Mouse (Mus musculus) liver, embryonic 14.5 days (tissue): Measurements from ENCODE around the gene Aacs. TPM values are rescaled to one million over a fixed set of nuclear protein-coding genes. Genes with fewer than 3 reads are reported as not detected.

Experiments used
- ATAC-seq: fragments of 200-750 bp; cut with Nextera tagmentation; 2 replicates; pipeline ENCODE4 v1.8.0; 2017; ENCODE audit warnings: moderate number of reproducible peaks, mild to moderate bottlenecking, moderate library complexity; ENCODE audit not compliant: insufficient read depth
- DNase-seq, 3 experiments: peaks; one replicate each; pipeline ENCODE4 v3.0.0-alpha.2; 2012 to 2013; ENCODE audit warnings: low read depth in 3 of 3, low spot score in 3 of 3
- H3K27ac ChIP-seq: fragments of 300-500 bp; sonication (generic); 2 replicates; pipeline ENCODE4 v1.5.1; 2014; ENCODE audit warnings: moderate library complexity, mild to moderate bottlenecking, control low read depth, inconsistent platforms
- H3K27me3 ChIP-seq: fragments of 300-500 bp; sonication (generic); 2 replicates; pipeline ENCODE4 v1.6.1; 2014; ENCODE audit warnings: mild to moderate bottlenecking, low read length, moderate library complexity; ENCODE audit not compliant: control insufficient read depth, insufficient read depth
- H3K36me3 ChIP-seq: fragments of 300-500 bp; sonication (generic); replicated peaks from 2 replicates; pipeline ENCODE4 v1.6.1; 2014; ENCODE audit warnings: low read depth; ENCODE audit not compliant: control insufficient read depth, insufficient read depth
- H3K4me1 ChIP-seq, 2 experiments: fragments of 200-500 bp in 1 of 2; fragments of 300-500 bp in 1 of 2; sonication (generic) in 1 of 2; replicated peaks; 2 replicates each; pipeline ENCODE4 v1.6.1; 2012 to 2014; ENCODE audit warnings: antibody characterized with exemption in 1 of 2, inconsistent platforms in 1 of 2, low read length in 1 of 2; ENCODE audit not compliant: control insufficient read depth in 2 of 2, insufficient read depth in 2 of 2
- H3K4me2 ChIP-seq: fragments of 300-500 bp; sonication (generic); 2 replicates; pipeline ENCODE4 v1.6.1; 2014; ENCODE audit warnings: low read depth, mild to moderate bottlenecking, control low read depth, moderate library complexity
- H3K4me3 ChIP-seq, 2 experiments: fragments of 200-500 bp in 1 of 2; fragments of 300-500 bp in 1 of 2; sonication (generic) in 1 of 2; 2 replicates each; pipeline ENCODE4 v1.5.1; 2012 to 2014; ENCODE audit warnings: low read depth in 2 of 2, low read length in 2 of 2, mild to moderate bottlenecking in 2 of 2, control low read depth in 1 of 2, inconsistent platforms in 1 of 2, moderate library complexity in 1 of 2; ENCODE audit not compliant: insufficient read depth in 1 of 2
- H3K9ac ChIP-seq: fragments of 300-500 bp; sonication (generic); replicated peaks from 2 replicates; pipeline ENCODE4 v1.6.1; 2014; ENCODE audit warnings: mild to moderate bottlenecking, control low read depth, moderate library complexity
- H3K9me3 ChIP-seq: fragments of 300-500 bp; sonication (generic); 2 replicates; pipeline ENCODE4 v1.6.1; 2016; ENCODE audit warnings: low read length, mixed read lengths; ENCODE audit not compliant: control insufficient read depth
- CTCF ChIP-seq: IDR thresholded peaks from 2 replicates; pipeline ENCODE4 v1.5.1; 2016; ENCODE audit warnings: antibody characterized with exemption, low read depth, control low read depth
- EP300 ChIP-seq: IDR thresholded peaks from 2 replicates; pipeline ENCODE4 v1.6.1; 2016; ENCODE audit warnings: antibody characterized with exemption, low read depth
- WGBS: fragments of 180-500 bp; shearing (Covaris S2); extraction: QIAGEN DNeasy Blood & Tissue Kit; methylation state at CpG from one replicate; pipeline ENCODE4 v1.1.7; 2014; ENCODE audit not compliant: insufficient replicate concordance; 5-methylcytosine and 5-hydroxymethylcytosine counted together
- microRNA-seq: library from miRNA; unstranded; fragments of <30 nt; microRNA quantifications from one replicate; pipeline ENCODE4, GENCODE M21; 2016
- polyA plus RNA-seq, 2 experiments: library from polyadenylated mRNA; depleted of rRNA in 1 of 2; stranded (reverse) in 1 of 2; unstranded in 1 of 2; fragments of >200 nt; fragmentation: Nextera tagmentation in 1 of 2; extraction: Ambion mirVana in 1 of 2; gene quantifications; 2 replicates each; pipeline versions ENCODE4 v1.2.1 to v1.2.3; 2012 to 2014

Aacs gene
- polyA plus RNA-seq, 2 experiments = 11.0 to 13.2 TPM

GRCm38 (mm10) chr5:125549750-125550489 is 74.3 kb downstream of the Aacs start:
- H3K36me3 ChIP-seq = no peaks in the 10 kb centered on the region
- 23% methylated on average over 11 of the region's 11 CpGs for WGBS
- H3K4me3 ChIP-seq = no peak overlapping the region
- H3K4me1 ChIP-seq = no peaks in the 10 kb centered on the region
- no peak overlapping the region for H3K9ac ChIP-seq
- no peak overlapping the region for H3K27ac ChIP-seq
- H3K9me3 ChIP-seq = no peaks in the 10 kb centered on the region
- no peak for ATAC-seq
- no peaks in the 10 kb centered on the region for H3K27me3 ChIP-seq
- TF ChIP-seq EP300 = no peak
- TF ChIP-seq CTCF = no peak
- H3K4me2 ChIP-seq = no peak overlapping the region
- DNase-seq = no peak

DNA sequence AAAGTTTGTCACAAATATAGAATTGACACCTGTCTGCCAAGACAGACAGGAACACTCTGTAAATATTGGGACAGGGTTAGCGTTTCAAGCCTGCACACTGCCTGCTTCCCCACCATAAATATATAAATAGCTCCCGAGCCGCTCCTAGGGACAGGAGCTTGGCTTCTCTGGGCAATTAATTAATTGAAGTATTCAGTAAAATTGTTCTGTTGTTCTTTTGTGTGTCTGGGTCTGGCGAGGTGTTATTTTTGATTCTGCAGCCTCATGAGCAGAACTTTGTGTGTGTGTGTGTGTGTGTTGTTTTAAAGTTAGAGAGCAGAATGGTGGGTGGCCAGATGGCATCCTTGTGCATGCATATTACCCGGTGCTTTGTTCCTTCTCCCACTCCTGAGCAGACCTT is 80.1 kb downstream of the Aacs start:
- no peak for DNase-seq
- Histone ChIP-seq H3K4me2 (no peak overlapping the region), H3K9me3 (no peaks in the 10 kb centered on the region), H3K27me3 (no peaks in the 10 kb centered on the region), H3K4me3 (no peak overlapping the region), H3K4me1 (no peaks in the 10 kb centered on the region), H3K27ac (no peak overlapping the region), H3K36me3 (no peaks in the 10 kb centered on the region), H3K9ac (no peak overlapping the region)
- TF ChIP-seq CTCF = no peak
- TF ChIP-seq EP300 = no peak
- ATAC-seq = no peak
- 52% methylated on average over 5 of the region's 5 CpGs for WGBS

DNA sequence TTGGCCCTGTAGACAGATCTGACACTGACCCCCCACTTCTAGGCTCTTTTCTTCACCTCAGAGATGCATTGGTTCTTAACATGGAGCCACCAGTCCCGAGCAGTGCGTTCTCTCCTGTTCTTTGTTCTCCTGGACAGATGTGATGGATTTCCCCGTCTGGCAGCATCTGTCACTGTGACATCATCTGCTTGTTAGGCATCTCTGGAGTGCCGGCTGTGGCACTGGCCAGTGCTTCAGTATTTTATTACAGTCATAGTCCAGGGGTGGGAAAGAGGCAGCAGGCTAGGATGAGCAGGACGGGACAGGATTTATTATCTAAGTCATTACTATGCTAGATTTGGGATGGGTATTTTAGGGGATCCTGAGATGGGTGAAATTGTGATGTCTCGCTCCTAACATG is 87.9 kb downstream of the Aacs start:
- Histone ChIP-seq H3K4me2 (no peak overlapping the region), H3K4me1 (no peaks in the 10 kb centered on the region), H3K9me3 (no peaks in the 10 kb centered on the region), H3K36me3 (no peaks in the 10 kb centered on the region), H3K9ac (no peak overlapping the region), H3K4me3 (no peak overlapping the region), H3K27ac (no peak overlapping the region), H3K27me3 (no peaks in the 10 kb centered on the region)
- no peak for ATAC-seq
- TF ChIP-seq EP300 (no peak), CTCF (no peak)
- DNase-seq = no peak
- WGBS = 46% methylated on average over 6 of the region's 6 CpGs

DNA sequence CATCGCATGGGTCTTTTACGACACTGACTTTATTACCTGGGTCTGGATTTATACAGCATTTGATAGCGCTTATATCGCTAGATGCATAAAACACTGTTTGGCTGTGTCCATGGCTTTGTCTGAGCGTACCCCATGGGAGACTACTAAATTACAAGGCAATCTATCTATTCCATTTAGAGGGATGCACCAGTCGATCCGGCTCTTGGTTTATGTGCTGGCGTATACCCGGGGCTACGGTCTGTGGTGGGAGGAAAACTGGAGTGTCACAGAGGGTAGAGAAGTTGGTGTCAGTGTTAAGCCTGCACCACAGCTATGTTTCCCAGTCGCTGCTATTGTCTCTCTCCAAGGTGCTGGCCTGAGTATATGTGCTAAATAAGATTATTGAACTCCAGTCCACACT is 90.1 kb downstream of the Aacs start:
- no peaks in the 10 kb centered on the region for H3K36me3 ChIP-seq
- TF ChIP-seq CTCF = no peak
- no peak for TF ChIP-seq EP300
- ATAC-seq (no peak), DNase-seq (no peak)
- WGBS = 68% methylated on average over 11 of the region's 11 CpGs
- H3K9me3 ChIP-seq = no peaks in the 10 kb centered on the region
- no peak overlapping the region for H3K27ac ChIP-seq
- no peak overlapping the region for H3K4me2 ChIP-seq
- no peaks in the 10 kb centered on the region for H3K4me1 ChIP-seq
- H3K27me3 ChIP-seq = no peaks in the 10 kb centered on the region
- H3K9ac ChIP-seq = no peak overlapping the region
- no peak overlapping the region for H3K4me3 ChIP-seq

Small RNA genes within 50 kb of the gene (microRNA-seq; reads per million reads assigned to microRNA genes)
- not detected for gene Gm27551

Other genes with a start within 250 kb of the Aacs start
- gene Scarb1, start 134.7 kb upstream of the Aacs start, polyA plus RNA-seq (2012; rRNA removed) = 50.1 and 54.1 TPM in 2 replicates
- gene Scarb1, start 134.7 kb upstream of the Aacs start, polyA plus RNA-seq (2014; fragmentation: Nextera tagmentation; extraction: Ambion mirVana) = 41.6 and 50.6 TPM in 2 replicates
- gene Gm10382, start 86.5 kb upstream of the Aacs start, polyA plus RNA-seq (2012; rRNA removed) = 0.05 and 0.10 TPM in 2 replicates
- gene Gm10382, start 86.5 kb upstream of the Aacs start, polyA plus RNA-seq (2014; fragmentation: Nextera tagmentation; extraction: Ambion mirVana) = not detected in 2 replicates
- gene Ubc, start 85.6 kb upstream of the Aacs start, polyA plus RNA-seq (2012; rRNA removed) = 155 and 221 TPM in 2 replicates
- gene Ubc, start 85.6 kb upstream of the Aacs start, polyA plus RNA-seq (2014; fragmentation: Nextera tagmentation; extraction: Ambion mirVana) = 313 and 374 TPM in 2 replicates
- gene Dhx37, start 41.7 kb upstream of the Aacs start, polyA plus RNA-seq (2012; rRNA removed) = 5.5 and 8.1 TPM in 2 replicates
- 2.0 and 2.2 TPM in 2 replicates for gene Dhx37, start 41.7 kb upstream of the Aacs start, polyA plus RNA-seq (2014; fragmentation: Nextera tagmentation; extraction: Ambion mirVana)
- gene Bri3bp, start 34.2 kb upstream of the Aacs start, polyA plus RNA-seq (2012; rRNA removed) = 3.7 and 4.9 TPM in 2 replicates
- 16.4 and 21.1 TPM in 2 replicates for gene Bri3bp, start 34.2 kb upstream of the Aacs start, polyA plus RNA-seq (2014; fragmentation: Nextera tagmentation; extraction: Ambion mirVana)
- 0.01 TPM in 1 of 2 replicates, not detected in the other for gene Tmem132b, start 56.0 kb downstream of the Aacs start, polyA plus RNA-seq (2012; rRNA removed)
- not detected in 2 replicates for gene Tmem132b, start 56.0 kb downstream of the Aacs start, polyA plus RNA-seq (2014; fragmentation: Nextera tagmentation; extraction: Ambion mirVana)